Mouse (Mus musculus) activated CD4-positive, CD25-positive, alpha-beta regulatory T cell, adult 4 months (primary cell): ENCODE measurements around the gene March6. TPM values are rescaled to one million over a fixed set of nuclear protein-coding genes. Genes with fewer than 3 reads are reported as not detected.

Experiments used
- ATAC-seq: one replicate; pipeline ENCODE4 v1.8.0; 2017
- polyA plus RNA-seq, 2 experiments: library from polyadenylated mRNA; unstranded; fragments of 100-300 nt; shearing (Covaris generic); gene quantifications; one replicate each; pipeline ENCODE4 v1.2.1; 2017

The March6 gene
- polyA plus RNA-seq, 2 experiments from 2014 or later: 21.1 to 21.5 TPM

GRCm38 (mm10) chr15:31542013-31542958 is 11.4 kb upstream of the March6 start:
- no peak for ATAC-seq

GRCm38 (mm10) chr15:31540513-31540802 is 9.6 kb upstream of the March6 start:
- ATAC-seq: no peak

- no peak for ATAC-seq
Observed at GRCm38 (mm10) chr15:31539643-31540512, 9.0 kb upstream of the March6 start.

GRCm38 (mm10) chr15:31538346-31538745 is 7.5 kb upstream of the March6 start:
- no peak for ATAC-seq

- ATAC-seq: no peak
Observed at GRCm38 (mm10) chr15:31537706-31538105, 6.9 kb upstream of the March6 start.

GRCm38 (mm10) chr15:31536051-31536737 is 5.3 kb upstream of the March6 start:
- ATAC-seq: no peak

- ATAC-seq: no peak
Observed at GRCm38 (mm10) chr15:31535259-31535855, 4.5 kb upstream of the March6 start.

GRCm38 (mm10) chr15:31534421-31535258 is 3.8 kb upstream of the March6 start:
- ATAC-seq: no peak

GRCm38 (mm10) chr15:31533529-31533928 is 2.7 kb upstream of the March6 start:
- ATAC-seq: no peak

- ATAC-seq: no peak
Observed at GRCm38 (mm10) chr15:31532331-31533021, 1.6 kb upstream of the March6 start.

- peak; percentile 9 for ATAC-seq
Observed at GRCm38 (mm10) chr15:31531446-31532330, 835 bp upstream of the March6 start.

- ATAC-seq: no peak
Observed at GRCm38 (mm10) chr15:31529811-31530658, 818 bp downstream of the March6 start.

GRCm38 (mm10) chr15:31529103-31529502 is 1.8 kb downstream of the March6 start:
- ATAC-seq: no peak

- no peak for ATAC-seq
Observed at GRCm38 (mm10) chr15:31528477-31528876, 2.4 kb downstream of the March6 start.

- ATAC-seq: no peak
Observed at GRCm38 (mm10) chr15:31526463-31526862, 4.4 kb downstream of the March6 start.

- no peak for ATAC-seq
Observed at GRCm38 (mm10) chr15:31519000-31519399, 11.9 kb downstream of the March6 start.

GRCm38 (mm10) chr15:31518371-31518770 is 12.5 kb downstream of the March6 start:
- no peak for ATAC-seq

- ATAC-seq: no peak
Observed at GRCm38 (mm10) chr15:31517186-31517585, 13.7 kb downstream of the March6 start.

GRCm38 (mm10) chr15:31511795-31512194 is 19.1 kb downstream of the March6 start:
- ATAC-seq: no peak
